Mouse (Mus musculus) cerebellum, adult (tissue): ENCODE data around the gene Cdc42bpb.

ENCODE experiments used
- ATAC-seq: cut with Nextera tagmentation; 2 replicates; pipeline ENCODE4 v1.9.2; 2017; ENCODE audit warnings: mild to moderate bottlenecking, moderate library complexity, mixed read lengths; ENCODE audit not compliant: insufficient number of reproducible peaks, low FRiP score, low TSS enrichment

Gene Cdc42bpb

DNA sequence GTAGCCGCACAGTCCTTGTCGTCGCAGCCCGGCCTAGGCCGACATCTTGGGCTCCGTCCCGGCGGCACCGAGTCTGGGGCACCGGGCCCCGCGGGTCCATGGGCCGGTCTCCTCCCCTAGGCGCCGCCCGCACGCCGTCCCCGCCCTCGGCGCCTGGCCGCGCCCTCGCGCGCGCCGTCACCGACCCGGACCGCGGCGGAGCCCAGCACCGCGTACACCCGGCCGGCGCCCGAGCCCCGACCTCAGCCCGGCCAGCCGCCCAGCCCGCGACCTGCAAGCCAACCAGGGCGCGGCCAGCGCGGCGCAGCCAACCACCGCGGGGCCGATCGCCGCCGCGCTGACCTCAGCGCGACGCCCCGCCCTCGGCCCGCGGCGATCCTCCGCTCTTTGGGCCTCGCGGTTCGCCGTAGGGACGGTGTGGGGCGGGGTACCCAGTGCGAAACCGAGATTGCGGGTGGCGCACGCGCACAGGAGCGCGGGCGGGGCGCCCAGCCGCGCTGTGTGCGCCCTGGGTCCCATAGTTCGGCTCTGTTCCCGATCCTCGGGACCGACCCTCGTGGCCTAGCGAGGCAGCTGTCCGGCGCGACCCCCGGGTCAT, at the start of gene Cdc42bpb:
Gene Cdc42bpb (minus strand): TSS at position 343 of the 598 bp plus-strand sequence.
- ATAC-seq = peak; percentile 92

DNA sequence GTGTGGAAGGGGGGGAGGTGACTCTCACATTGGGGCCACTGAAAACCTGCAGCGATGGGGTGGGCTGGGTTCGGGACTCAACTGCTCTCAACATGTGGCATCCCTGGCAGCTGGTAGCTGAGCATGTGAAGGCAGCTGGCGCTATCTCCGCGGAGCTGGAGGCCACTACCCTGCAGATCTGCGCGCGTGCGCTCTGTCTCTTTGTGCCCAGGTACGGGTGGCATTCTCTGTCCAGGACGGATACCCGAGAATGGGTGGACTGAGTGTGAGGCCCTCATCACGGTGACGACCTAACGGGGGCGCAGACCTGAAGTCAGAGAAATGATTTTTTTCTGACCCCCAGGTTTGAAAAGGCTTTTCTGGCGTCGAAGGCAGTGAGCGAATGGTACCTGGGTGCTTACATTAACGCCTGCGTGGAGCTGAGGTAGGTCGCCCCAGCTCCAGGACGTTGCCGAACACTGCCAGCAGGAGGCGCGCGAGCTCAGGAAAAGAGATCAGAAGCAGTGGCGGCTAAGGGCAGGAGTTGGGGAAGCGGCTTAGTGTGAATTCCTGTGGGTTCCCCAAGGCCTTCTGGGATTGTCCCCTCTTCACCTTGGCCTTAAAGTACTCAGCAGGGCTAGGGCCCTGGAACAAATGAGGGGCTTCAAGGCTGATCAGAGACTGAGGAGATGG, 48.4 kb upstream of the Cdc42bpb start:
- ATAC-seq = peak; percentile 77

DNA sequence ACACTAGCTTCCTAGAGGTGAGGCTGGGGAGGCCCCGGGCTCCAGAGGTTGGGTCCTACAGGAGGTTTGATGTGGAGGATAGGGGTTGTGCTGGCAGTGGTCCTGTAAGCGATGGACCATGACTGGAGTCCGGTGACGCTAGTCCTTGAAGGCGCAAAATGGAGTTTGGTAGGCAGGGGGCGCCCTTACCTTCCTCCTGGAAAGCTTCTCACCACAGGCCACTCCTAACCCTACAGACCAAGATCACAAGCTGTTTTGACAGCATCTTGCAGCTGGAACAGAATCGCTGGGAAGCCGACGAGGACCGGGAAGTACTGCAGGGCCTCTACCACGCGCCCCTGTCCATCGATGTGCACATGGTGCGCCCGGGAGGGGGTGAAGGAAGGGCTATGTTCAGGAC, 47.7 kb upstream of the Cdc42bpb start:
- ATAC-seq = no peak

DNA sequence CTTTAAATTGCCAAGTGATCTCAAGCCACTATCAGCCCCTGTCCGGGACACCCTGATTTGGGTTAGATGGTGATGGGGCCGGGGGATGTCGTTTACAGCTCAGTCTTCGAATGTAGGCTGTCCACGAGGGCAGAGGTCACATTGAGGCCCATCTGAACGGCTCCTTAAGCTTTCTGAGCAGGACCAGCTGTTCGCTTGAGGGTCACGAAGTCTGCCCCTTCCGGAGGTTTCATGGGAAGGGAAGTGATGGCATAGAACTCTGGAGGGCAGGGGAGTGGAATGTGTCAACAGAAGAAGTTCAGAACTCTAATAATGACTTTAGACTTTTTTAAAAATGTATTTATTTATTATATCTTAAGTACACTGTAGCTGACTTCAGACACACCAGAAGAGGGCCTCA, 47.0 kb upstream of the Cdc42bpb start:
- ATAC-seq = no peak

DNA sequence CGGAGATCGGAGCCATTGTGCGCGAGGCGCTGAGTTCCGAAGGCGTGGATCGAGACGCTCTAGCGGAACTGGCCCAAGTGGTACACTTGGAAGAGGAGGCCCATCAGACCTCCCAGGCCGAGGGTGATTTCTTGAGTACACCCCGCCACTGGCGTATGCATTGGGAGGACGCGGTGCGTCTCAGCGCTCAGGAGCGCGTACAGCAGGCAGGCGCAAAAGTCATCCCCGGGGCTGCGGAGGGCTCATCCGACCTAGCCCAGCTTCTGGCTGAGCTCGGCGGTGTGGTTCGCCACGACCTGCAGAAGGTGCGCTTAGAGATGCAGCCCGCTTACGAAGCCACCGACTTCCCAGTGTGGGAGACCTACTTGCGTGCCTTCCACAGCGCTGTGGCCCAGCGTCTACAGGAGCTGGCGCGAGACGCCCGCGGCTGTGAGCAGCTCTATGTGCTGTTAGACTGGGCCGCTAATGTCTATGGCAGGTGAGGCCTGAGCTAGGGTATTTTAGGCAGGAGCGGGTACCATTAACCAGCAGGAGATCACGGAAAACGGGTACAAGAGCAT, 46.1 kb upstream of the Cdc42bpb start:
- no peak for ATAC-seq

DNA sequence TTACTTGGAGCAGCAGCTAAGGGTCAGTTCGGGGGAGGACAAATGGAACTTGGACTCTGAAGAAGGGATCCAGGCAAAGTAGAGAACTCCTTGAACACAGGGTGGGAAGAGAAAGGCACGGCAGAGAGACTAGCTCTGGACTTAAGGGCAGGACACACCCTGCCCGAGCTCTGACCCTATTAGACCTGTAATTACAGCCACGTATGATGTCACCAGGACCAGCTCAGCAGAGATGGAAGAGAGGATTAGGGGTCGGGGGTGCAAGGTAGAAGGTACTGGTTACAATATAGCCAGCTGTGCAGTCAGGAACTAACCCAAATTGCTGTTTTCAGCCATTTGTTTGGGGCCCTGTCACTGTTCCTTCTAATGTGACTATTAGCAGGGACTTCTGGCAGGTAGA, 45.3 kb upstream of the Cdc42bpb start:
- no peak for ATAC-seq

DNA sequence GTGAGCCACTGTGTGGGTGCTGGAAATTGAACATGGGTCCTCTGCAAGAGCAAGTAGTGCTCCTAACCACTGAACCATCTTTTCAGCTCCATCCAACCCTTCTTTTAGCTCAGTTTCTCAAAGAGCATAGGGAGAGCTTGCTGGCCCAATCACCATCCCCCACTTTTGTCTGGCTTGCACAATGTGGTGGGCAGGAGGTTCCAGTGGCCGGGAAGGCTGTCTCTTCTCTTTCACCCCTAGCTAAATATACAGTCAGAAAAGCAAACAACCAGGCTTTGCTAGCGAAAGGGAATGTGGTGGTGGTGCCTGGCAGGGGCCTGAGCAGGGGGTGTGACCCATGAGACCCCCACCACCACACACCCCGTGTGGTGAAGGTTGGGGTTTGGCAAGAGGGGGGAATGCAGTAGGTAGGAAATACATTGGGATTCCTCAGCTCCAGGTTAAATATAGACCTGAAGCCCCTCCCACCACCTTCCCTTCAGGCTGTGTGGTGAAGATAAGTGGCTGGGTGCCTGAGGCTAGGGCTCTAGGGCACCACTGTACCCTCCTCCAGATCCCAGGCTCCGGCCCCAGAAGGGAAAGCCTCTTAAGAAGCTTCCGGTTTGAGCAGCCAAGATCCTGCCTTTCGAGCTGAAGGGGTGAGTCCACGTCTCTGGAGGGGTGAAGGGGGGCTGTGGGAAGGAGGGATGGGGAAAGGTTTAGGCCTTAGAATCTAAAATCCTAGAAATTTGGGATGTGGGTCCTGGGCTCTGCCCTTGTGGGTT, 43.6 kb upstream of the Cdc42bpb start:
- ATAC-seq = no peak

DNA sequence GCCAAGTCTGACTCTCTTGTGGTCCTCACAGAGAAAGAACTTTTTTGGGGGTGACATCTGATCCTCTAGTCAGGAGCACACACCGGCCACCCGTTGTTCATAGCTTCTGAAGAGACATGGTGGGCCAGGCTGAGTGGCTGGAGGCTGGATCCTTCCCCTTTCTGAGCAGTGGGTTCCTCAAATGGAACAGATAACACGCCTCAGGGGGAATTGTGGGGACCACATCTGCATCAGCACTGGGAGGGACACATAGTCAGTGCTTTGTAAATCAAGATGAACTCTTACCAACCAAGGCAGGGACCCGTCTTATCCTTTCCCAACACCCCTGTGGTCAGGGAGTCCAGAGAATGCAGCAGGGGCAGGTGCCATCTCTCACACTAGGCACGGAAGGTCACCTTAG, 42.4 kb upstream of the Cdc42bpb start:
- no peak for ATAC-seq

DNA sequence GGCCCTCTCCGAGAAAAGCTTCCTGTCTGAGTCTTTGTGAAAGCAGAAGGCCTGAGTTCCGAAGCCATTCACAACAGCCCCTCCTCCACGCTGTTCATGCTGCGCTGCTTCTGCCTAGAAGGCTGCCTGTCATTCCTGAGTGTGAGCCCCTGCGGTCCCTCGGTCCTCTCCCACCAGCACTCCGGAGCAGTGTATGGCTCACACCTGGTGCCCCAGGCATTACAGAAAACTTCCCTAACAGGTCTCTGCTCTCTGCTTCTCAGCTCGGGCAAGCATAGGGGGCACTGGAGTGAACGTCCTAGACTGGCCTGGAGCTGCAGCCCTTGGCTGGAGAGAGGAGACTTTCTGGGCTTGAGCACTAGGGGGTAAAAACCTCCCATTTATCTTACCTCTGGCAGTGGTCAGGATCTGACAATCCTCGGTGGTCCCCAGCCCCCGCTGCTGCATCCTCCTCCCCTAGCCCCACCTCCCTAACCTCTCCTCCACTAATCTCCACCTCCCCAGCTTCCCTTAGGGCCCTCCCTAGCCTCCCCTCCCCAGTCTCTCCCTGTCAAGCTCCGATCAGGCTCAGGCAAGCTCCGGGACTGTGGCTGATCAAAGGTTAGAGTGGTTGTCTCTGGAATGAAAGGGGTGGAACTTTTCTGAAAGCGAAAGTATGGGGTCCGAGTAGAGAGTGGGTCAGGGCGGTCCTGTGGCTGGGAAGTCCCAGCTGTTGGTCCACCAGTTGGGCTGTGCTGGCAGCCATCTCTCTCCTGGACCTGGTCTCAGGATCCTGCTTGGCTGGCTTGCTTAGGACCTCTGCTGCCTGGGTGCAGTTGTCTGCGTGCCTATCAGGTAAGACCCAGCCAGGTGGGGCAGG, 39.6 kb upstream of the Cdc42bpb start, which contains the start of gene Exoc3l4:
Gene Exoc3l4 (plus strand): TSS at position 97 of the 859 bp plus-strand sequence.
- ATAC-seq = no peak

DNA sequence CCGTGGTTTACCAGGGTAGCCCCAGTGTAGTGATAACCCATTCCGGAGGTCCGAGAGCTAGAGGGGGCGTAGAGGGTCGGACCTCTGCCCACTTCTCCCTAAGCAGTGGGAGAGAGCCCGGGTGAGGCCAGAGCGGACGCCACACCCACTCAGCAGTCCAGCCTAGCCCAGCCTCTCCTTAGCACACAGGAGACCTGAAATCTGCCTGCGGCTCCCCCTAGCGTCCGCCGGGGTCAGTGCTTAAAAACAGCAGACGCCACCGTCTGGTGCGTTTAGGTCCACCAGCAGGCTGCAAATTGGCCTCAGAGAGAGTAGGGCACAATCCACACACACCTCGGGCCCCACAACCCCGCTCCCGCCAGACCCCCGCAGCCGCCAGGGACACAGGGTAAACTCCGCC, 35.8 kb upstream of the Cdc42bpb start:
- ATAC-seq = peak; percentile 86

DNA sequence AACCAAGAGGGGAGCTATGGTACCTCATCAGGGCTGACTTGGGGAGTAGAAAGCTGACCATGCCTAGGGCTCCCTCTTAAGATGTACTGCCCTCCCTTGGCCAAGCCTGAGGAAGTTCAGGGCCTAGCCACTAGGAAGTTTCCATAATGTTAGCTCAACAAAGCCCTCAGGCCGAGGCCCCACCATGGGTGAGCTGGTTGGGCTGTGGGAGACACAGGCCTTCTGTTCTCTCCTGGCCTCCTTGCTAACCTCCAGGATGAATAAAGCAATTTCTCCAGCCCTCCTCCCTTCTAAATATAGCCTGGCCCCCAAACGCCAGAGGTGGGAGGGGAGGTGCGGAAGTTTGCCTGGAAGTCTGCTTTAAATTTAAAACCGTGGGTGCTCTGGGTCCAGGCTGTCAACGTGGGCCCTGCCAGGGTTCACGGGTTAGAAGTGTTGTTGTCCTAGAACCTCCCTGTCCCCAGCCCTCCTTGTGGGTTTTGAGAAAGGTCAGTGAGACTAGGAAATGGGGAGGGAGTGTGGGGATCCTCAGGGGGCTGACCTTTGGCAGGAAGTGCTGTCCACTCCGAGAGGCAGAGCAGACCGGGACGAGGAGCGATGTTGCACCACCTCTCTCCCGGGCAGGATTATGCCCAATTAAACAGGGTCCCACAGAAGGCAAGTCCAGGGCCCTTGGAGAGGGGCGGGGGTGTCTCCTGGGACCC, 35.2 kb upstream of the Cdc42bpb start:
- ATAC-seq = no peak

DNA sequence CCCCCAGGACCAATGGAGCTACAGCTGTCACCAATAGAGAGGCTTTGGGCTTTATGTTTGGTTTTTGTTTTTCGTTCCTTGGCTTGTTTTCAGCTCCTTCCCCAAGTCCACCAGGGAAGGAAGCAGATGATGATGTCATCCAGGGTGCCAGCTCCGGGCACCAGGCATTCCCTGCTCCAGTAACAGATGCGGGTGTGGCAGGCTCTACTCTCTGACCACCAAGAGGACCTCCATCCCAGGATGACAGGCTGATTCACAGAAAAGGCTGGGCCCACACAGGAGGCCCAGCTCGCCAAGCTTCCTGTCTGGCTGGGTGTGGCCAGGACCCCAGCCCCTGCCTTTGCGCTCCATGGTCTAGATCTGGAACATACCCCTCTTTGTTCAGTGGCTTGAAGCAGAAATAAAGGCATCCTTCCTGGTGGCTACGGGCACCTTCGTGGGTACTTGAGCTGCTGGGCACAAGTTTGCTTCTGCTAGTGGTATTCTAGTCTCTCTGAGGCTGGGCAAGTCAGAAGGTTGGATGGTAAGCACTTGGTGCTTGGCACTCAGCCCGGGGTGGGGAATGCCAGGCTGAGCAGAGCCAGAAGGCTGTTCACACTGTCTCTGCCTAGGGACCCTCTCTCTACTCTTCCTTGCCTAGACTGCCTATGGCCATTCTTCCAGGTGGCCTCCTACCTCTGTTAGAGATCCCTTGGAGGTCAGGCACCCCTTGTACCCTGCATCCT, 34.3 kb upstream of the Cdc42bpb start:
- no peak for ATAC-seq

DNA sequence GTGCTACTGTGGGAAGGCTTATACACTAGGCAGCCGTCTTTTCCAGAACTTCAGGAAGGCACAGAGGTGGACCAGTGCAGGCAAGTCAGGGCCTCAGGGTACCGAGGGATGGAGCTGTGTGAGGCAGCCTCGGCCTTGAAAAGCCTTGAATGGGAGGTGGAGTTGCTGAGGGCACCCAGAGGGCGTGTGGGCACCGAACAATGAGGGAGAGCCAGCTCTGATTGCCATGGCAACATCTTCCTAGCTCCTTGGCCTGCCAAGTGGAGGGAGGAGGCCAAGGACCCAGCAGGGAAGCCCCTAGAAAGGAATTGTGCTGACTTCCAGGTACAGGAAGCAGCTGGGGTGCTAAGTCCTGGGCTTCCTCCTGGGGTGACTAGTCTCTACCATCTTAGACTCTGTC, 32.1 kb upstream of the Cdc42bpb start:
- no peak for ATAC-seq

DNA sequence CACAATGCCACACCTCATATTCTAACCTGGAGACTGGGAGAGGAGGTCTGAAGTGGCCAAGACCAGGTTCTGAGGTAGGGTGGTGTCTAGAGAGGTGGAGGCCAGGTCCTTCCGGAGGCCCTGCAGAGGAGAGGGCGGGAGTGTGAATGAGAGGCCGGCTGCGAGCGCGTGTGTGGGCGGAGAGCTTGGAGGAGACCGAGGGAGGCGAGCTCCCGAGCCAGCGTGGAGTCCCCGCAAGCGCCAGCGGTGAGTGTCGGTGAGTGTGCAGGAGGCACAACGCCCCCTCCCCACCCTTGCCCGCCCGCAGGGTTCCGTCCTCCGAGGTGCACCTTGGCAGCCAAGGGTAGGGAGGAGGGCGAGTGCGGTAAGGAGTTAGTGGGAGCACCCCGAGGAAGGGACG, 29.1 kb upstream of the Cdc42bpb start, which contains the start of gene Lbhd2:
Gene Lbhd2 (plus strand): TSS at position 188 of the 400 bp plus-strand sequence.
- no peak for ATAC-seq

DNA sequence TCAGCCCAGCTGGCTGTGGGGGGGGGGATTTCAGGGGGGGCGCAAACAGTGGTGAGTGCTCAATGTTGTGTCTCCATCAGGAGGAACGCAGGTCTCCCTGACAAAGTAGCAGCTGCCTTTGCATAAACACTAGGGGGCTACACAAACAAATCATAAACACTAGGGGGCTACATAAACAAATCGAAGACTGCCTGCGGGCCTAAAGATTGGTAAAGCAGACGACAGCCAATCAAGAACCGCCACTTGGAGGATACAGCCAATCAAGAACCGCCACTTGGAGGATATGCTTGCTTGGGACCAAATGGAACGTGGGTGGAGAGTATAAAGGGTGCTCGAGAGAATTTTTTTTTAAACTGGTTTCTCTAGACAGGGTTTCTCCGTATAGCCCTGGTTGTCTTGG, 27.4 kb upstream of the Cdc42bpb start:
- no peak for ATAC-seq

DNA sequence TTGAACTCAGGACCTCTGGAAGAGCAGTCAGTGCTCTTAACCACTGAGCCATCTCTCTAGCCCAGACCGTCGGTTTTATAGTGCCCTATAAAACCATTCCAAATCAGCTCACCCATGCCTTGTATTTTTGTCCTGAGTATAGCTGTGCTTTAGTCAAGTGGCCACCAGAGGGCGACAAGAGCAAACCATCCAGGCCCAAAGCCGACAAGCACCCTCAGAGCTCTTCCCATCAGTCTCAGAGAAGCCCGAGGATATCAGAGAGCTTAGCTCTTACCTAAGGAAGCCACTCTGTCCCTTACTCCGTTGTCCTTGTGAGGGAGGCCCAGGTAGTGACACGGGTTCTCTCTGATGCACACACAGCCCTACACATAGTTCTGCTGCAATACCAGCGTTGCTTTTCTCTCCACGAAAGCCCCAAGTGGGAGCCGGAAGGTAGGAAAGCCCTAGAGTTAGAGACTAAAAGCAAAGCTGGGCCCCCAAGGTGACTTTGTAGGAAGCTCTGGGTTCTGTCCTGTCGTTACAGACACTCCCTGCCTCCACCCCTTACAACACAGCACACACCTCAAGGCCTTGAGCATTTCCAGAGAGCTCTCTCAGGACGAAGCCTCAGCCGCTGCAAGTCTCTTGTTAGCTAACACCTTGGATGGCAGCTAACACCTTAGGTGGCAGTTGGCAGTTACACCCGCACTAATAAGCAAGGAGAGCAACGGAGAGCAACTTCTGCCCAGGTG, 24.1 kb upstream of the Cdc42bpb start:
- ATAC-seq = peak; percentile 80

DNA sequence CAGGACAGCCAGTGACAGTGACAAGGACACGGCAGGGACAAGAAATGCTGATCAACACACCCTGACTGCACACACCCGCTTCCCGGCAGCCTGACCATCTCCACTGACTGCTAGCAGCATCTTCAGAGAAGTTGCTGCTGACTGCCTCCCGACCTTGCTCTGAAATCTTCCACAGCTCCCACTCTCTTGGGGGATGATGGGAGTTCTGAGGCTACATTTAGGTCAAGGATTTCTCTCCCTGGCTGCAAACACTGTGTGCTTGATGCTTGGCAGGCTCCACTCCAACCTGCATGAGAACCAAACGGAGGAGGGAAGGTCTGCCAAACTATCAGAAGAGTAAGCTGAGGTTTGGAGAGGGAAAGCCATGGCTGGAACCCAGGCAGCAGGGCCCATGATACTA, 19.5 kb upstream of the Cdc42bpb start:
- no peak for ATAC-seq

DNA sequence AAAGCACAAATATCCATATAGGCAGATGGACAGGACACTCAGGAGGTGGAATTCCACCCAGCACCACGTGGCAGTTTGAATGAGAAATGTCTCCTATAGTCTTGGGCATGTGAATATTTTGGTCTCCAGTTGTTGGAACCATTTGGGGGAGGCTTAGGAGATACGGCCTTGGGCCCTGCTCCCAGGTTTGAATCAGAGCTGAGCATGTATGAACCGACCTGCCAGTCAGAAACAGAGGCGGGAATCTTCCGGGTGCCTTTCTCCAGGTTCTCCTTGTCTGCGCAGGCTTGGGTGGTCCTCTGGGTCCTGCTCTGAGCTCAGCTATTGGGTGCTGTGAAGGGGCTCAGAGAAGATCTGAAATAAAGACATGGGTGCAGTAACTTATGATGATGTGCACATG, 16.5 kb upstream of the Cdc42bpb start:
- ATAC-seq = no peak
